Mouse (Mus musculus): ENCODE measurements around the gene Klf1.

The Klf1 gene

DNA sequence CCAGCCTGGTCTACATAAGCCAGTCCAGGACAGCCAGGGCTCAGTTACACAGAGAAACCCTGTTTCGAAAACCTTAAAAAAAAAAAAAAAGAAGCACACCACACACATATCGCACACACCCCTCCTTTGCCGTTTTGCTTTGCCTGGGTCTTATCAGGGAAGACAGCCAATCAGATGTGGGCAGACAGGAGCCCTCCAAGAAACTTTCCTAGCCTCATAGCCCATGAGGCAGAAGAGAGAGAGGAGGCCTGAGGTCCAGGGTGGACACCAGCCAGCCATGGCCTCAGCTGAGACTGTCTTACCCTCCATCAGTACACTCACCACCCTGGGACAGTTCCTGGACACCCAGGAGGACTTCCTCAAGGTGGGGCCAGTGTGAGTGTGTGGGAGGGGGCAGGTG is at the start of gene Klf1:
Gene Klf1, plus strand, starts transcription at position 177 of the 400 bp plus-strand sequence.
- no peak for DNase-seq (ENCODE audit: low read depth, low spot score)

DNA sequence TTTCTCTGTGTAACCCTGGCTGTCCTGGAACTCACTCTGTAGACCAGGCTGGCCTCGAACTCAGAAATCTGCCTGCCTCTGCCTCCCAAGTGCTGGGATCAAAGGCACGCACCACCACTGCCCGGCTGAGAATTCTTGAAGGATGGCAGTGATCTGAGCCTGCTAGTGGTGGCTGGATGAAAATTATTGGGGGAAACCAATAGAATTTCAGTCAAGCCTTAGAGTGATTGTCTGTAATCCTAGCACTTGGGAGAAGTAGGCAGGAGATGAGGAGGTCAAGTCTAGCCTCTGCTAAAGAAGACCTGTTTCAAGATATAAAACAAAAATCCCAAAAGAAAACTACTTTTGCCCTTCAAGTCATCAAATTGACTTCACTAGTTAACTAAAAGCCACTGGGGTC is 45.3 kb upstream of the Klf1 start:
- no peak for DNase-seq (ENCODE audit: low read depth, low spot score)

GRCm38 (mm10) chr8:84856864-84857441 is 44.8 kb upstream of the Klf1 start, which contains the start of gene Farsa:
TSS of gene Farsa (plus strand) at chr8:84856989.
- DNase-seq (ENCODE audit: low read depth, low spot score) = peak; percentile 95

DNA sequence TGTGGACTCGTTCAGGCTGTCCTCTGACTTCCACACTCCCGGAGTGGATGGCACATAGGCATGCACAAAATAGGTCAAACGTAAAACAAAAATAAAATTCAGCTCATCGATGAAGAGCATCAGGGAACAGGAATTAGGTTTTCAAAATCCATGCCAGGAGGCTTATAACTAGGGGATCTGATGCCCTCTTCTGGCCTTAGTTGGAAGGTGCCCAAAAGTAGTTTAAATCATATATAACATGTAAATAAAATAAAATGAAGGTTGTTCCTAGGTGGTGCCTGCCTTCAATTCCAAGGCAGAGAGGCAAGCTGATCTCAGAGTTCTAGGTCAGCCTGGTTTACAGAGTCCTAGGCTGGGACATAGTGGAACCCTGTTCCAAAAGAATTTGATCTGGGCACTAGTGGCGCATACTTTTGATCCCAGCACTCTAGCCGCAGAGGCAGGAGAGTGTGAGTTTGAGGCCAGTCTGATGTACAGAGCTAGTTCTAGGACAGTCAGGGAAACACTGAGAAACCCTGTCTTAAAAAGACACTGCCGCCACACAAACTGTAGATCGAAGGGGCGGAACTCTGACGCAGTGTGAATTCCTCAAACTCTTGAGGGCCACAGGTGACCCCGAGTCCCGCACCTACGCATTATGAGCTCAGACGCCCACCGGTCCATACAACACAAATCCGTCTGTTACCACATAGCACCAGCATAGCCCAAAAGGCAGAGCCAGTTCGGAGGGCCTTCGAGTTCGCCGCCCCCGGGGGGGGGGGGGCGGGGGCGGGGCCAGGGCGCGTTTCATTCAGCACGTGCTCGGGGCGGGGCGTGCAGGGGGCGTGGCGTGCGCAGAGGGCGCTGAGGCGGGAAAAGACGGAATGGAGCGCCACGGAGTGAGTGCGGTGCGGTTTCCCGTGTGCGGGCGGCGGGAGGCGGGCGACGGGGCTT is 30.1 kb upstream of the Klf1 start, which contains the start of gene Syce2:
Gene Syce2, plus strand, starts transcription at position 736 of the 933 bp plus-strand sequence.
- peak; percentile 46 for DNase-seq (ENCODE audit: low read depth, low spot score)

DNA sequence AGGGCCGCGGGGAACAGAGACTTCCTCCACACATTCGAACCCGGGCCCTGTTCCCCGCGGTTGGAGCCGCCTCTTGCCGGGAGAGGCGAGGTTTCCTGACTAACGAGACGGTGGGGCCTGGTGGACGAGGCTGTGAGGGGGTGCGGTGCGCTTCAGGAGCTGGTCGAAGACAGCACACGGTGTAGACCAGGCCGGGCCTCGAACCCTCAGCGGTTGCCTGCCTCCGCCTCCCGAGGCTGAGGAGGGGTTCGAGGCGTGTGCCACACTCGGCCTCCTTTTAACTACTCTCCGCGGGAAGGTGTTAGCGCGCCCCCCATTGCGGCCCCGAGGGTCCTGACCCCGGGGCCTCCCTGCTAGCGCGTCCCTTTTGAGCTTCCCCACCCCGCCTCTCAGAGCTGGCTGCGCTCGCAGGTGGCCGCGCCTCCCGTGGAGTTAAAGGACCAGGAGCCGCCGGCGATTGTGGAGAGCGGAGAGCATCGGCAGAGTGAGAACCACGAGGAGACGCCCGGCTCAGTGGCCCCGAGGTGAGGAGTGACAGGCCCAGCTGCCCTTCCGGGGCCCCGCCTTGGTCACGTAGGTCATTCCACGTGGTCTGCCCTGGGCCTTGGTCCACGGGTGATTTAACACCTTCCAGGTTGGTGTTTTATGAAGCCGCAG is 29.3 kb upstream of the Klf1 start:
- peak; percentile 18 for DNase-seq (ENCODE audit: low read depth, low spot score)

- no peak for DNase-seq (ENCODE audit: low read depth, low spot score)
Measured at GRCm38 (mm10) chr8:84873016-84873415, 28.7 kb upstream of the Klf1 start.

DNA sequence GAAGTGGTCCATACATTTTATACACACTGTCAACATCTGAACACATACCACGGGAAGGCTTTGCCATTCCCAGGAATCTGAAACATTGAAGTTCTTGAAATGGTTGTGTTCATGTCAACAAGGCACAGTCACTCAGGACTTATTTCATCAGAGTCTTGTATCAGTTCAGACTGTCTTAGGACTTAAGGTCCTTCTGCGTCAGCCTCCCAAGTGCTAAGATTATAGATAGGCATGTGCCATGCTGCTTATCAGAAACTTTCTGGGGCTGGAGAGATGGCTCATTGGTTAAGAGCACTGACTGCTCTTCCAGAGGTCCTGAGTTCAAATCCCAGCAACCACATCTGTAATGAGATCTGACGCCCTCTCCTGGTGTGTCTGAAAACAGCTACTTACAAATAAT is 27.4 kb upstream of the Klf1 start:
- DNase-seq (ENCODE audit: low read depth, low spot score) = no peak

DNA sequence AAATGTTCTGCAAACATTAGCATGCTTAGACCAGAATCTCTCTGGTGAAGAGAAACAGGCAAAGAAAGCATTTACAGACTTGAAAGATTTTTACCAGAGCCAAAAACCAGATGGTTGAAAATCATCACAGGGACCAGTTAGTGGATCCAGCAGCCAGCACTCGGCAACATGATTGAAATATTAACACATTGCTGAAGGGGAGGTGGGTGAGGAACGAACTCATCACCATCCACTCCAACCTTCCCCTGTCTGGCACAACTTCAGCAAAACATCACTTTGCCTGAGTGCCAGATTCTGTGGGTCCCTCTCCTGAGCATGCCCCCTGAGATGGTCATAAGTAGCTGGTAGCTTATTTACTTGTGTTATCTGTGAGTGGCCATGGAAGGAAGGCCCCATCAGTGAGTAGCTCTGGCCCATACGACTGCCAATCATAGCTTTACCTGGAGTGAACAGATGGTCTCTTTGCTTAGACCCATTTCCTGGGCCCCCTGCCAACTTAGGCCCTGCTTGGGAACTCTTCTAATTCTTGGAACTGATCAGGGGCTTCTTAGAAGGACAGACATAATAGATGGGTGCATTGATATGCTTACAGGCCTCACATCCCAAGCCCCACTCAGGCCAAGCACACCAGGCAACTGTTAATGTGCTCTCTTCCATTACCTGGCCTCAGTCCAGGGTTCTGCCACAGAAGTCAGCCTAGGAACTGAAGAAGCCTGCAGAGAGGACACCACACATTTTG is 24.3 kb upstream of the Klf1 start:
- no peak for DNase-seq (ENCODE audit: low read depth, low spot score)

GRCm38 (mm10) chr8:84878915-84879314 is 22.8 kb upstream of the Klf1 start:
- DNase-seq (ENCODE audit: low read depth, low spot score) = no peak

GRCm38 (mm10) chr8:84884728-84885127 is 17.0 kb upstream of the Klf1 start:
- no peak for DNase-seq (ENCODE audit: low read depth, low spot score)

- DNase-seq (ENCODE audit: low read depth, low spot score) = no peak
Measured at GRCm38 (mm10) chr8:84888280-84888679, 13.4 kb upstream of the Klf1 start.

DNA sequence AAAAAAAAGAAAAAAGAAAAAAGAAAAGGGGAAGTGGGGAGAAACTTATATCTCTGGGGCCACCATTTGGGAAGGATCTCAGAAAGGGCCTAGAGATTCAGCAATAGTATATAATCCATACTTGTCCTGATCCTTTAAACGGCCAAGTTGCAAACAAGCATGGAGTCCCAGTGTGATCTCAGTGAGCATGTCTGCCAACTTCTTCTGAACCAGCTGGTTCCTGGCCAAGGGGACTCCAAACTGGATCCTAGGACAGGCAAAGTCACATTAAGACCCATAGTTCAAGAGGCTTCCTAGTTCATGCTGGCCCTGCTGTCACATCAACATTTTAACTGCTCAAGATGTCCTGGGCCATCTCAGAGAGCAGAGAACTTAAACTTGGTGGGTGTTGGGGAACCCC is 12.6 kb upstream of the Klf1 start:
- no peak for DNase-seq (ENCODE audit: low read depth, low spot score)

DNA sequence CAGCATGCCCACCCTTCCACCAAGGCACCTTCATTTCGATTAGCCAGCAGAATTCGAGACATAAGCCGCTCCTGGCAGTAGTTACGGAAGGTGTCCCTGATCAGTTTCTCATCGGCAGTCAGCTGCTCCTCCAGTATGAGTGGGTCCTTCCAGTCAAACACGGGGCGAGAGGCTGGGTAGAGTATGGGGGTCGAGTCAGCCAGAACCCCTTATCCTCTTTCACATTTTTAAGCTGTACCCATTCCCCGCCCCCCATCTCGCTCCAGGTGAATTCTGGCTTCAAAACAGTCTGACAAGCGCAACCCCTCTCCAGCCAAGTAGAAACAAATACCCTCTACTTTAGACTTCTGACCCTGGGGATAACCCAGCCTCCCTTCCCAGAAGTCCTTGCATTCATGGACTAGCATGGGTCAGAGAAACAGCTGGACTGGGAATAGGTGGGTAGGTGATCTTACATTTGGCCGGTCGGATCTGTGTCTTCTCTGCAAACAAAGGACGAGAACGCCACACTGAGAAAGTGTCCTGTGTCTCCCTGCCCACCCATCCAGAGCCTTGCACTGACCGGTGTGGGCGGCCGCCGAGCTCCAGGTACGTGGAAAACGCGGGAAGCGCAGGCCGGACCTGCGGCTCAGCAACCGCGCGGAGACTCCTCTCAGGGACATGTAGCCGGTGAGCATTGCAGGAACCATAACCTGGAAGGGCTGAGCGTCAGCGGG is 8.6 kb upstream of the Klf1 start:
- no peak for DNase-seq (ENCODE audit: low read depth, low spot score)

GRCm38 (mm10) chr8:84893709-84894134 is 8.0 kb upstream of the Klf1 start, which contains the start of gene Gcdh:
TSS of gene Gcdh (minus strand) at chr8:84893921.
- DNase-seq (ENCODE audit: low read depth, low spot score) = peak; percentile 94

DNA sequence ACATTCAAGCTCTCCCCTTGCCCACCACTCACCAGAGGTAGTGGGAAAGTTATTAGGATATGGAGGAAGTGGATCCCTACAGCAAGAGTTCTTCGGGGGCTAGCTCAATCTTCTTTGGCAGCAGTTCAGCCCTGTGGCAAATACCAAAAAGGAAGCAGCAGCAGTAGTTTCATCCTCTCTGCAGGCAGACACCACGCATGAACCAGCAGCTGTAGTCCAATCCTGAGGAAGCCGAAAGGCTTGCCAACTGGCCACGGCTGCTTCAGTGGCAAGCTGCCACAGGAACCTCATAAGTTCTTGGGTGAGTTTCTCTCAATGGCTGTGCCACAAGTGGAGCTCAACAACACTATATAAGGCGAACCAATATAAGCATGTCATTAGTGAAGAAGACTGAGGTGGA is 5.8 kb upstream of the Klf1 start:
- DNase-seq (ENCODE audit: low read depth, low spot score) = no peak

DNA sequence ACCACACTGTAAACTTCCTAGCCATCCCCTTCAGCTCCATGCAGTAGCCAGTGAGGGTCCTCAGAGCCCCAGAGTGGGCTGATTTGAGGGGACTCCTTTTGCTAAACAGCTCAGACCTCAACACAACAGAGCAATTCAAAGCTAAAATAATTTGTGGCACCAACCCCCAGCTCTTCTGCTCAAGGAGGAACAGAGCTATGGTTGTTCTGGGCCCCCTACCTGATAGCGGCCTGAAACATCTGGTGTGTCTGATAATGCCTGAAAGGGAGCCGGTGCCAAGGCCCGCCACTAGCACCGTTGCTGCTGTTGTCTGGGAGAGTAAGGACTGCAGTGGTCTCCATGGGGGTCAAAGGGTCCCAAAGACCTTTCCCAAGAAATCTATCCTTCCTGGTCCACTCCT is 657 bp upstream of the Klf1 start:
- DNase-seq (ENCODE audit: low read depth, low spot score) = no peak

- no peak for DNase-seq (ENCODE audit: low read depth, low spot score)
Measured at GRCm38 (mm10) chr8:84902367-84902919, 715 bp downstream of the Klf1 start.

DNA sequence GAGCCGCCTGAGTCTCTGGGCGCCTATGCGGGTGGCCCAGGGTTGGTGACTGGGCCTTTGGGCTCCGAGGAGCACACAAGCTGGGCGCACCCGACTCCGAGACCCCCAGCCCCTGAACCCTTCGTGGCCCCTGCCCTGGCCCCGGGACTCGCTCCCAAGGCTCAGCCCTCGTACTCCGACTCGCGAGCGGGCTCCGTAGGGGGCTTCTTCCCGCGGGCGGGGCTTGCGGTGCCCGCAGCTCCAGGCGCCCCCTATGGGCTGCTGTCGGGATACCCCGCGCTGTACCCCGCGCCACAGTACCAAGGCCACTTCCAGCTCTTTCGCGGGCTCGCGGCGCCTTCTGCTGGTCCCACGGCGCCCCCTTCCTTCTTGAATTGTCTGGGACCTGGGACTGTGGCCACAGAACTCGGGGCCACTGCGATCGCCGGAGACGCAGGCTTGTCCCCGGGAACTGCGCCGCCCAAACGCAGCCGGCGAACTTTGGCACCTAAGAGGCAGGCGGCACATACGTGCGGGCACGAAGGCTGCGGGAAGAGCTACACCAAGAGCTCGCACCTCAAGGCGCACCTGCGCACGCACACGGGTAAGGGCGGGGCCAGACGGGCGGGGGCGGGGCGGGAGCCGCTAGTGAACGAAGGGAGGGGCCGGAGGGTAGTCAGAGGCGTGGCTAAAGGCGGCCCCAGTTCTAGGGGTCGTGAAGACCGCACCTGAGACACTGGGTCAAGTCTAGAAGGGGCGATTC is 1.4 kb downstream of the Klf1 start:
- DNase-seq (ENCODE audit: low read depth, low spot score) = peak; percentile 87

DNA sequence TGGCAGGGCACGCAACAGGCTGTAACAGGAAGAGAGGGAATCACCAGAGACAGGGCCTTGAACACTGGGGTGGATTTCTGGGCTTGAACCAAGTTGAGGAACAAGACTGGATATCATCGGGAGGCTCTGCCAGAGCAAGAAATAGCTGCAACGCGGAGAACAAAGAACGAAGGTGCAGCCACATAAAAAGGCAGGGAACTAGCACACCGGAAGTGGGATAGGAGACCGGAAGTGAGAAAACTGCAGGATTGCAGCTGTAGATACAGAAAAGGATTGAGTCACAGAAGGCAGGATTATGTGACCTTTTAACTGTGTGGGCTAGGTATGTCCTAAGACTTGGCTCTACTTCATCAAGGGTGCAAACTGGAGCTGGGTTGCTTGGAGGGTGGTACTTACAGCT is 2.6 kb downstream of the Klf1 start:
- no peak for DNase-seq (ENCODE audit: low read depth, low spot score)

DNA sequence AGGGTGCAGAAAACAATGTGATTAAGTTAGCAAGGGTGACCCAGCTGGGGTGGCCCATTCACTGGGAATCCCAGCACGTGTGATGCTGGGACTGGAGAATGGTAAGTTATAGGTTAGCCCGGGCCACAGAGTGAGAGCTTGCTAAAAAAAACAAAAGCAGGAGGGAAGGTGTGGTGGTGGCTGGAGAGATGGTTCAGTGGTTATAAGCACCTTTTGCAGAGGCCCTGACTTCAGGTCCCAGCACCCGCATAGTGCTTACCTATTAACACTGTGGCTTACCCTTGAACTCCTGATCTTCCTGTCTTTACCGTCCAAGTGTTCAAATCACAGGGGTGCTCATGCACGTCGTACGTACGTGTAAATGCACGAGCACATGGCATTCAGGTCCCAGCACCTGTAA is 5.3 kb downstream of the Klf1 start:
- DNase-seq (ENCODE audit: low read depth, low spot score) = no peak
